Mouse (Mus musculus): Measurements from ENCODE around the gene Eps8l1. TPM values are rescaled to one million over a fixed set of nuclear protein-coding genes. Genes with fewer than 3 reads are reported as not detected.

The Eps8l1 gene
- polyA plus RNA-seq, 1 experiment: 16.5 TPM

DNA sequence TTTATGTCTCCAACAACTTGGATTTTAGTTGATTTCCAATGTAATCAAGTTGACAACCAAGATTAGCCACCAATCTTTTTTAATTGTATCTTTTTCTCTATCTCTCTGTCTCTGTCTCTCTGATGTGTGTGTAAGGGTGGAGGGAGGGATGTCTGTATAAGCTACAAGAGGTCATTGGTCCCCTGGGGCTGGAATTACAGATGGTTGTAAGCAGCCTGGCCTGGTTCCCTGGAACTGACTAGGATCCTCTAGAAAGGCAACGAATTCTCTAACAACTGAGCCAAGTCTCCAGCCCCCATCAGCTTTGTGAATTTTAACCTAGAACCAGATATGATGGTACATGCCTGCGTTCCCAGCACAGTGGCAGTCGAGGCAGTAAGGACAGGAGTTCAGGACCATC is 7.3 kb downstream of the Eps8l1 start:
- Histone ChIP-seq H3K4me3 (replicated peaks; ENCODE audit: control insufficient read depth, low read depth, low read length) (no peak overlapping the region), H3K27ac (ENCODE audit: control insufficient read depth, insufficient read depth, low read depth, low read length, poor library complexity) (no peak overlapping the region), H3K4me1 (ENCODE audit: control insufficient read depth, insufficient read depth, low read length) (no peaks in the 10 kb centered on the region)
- no peak for TF ChIP-seq POLR2A (IDR thresholded peaks at IDR 0.05; ENCODE audit: borderline replicate concordance, control insufficient read depth, low read depth, low read length)
- no peak for TF ChIP-seq CTCF (IDR thresholded peaks at IDR 0.05; ENCODE audit: control insufficient read depth, insufficient read depth, low read length)
- 77% methylated on average over 3 of the region's 3 CpGs for WGBS

DNA sequence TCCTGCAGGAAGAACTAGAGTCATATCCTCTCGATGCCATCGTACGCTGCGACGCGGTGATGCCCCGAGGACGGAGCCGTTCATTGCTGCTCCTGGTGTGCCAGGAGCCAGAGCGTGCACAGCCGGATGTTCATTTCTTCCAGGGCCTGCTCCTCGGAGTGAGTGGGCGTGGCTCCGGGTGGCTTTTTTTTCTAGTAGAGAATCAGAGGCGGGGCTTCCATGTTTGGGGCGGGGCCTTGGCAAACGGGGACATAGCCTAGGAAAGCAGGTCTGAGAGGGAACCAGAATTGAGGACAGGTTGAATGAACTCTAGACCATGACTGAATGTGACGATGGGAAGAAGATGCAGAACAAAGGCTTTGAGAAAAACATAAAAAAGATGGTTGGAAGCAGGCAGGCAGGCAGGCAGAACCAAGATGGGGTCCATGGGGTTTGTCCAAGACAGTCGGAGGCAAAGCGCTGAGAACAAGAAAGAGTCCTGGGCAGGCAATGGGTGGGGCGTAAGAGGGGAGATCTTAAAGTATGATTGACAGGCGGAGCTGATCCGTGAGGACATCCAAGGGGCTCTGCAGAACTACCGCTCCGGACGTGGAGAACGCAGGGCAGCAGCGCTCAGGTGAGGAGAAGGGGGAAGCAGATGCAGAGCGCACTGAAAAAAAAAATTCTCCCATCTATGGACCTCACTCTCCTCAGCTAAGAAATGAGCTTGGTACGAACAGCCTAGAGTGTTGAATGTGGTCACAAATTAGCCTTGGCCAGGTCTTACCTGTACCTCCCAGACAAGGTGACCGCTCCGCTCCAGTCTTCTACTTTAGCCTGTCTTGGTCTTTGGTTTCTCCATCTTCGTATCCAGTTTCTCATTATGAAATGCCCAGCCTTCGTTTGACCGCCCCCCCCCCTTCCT is 10.1 kb downstream of the Eps8l1 start:
- TF ChIP-seq POLR2A (IDR thresholded peaks at IDR 0.05; ENCODE audit: borderline replicate concordance, control insufficient read depth, low read depth, low read length) (no peak), CTCF (IDR thresholded peaks at IDR 0.05; ENCODE audit: control insufficient read depth, insufficient read depth, low read length) (no peak)
- WGBS: 33% methylated on average over 35 of the region's 35 CpGs
- no peak overlapping the region for H3K27ac ChIP-seq (ENCODE audit: control insufficient read depth, insufficient read depth, low read depth, low read length, poor library complexity)
- no peak overlapping the region for H3K4me3 ChIP-seq (replicated peaks; ENCODE audit: control insufficient read depth, low read depth, low read length)
- no peaks in the 10 kb centered on the region for H3K4me1 ChIP-seq (ENCODE audit: control insufficient read depth, insufficient read depth, low read length)

DNA sequence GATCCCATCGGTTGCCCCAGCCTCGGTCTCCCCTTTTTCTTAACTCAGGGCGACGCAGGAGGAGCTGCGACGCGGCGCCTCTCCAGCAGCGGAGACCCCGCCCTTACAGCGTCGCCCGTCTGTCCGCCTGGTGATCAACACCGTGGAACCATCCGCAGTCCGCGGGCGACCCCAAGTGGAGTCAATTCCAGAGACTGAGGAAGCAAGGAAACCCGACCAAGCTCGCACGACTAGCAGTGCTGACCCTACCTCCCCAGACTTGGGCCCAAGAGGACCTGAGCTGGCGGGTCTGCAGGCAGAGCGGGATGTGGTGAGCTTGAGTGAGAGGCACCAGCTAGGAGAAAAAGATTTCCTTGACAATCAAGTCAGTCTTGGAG is 10.7 kb downstream of the Eps8l1 start:
- Histone ChIP-seq H3K27ac (ENCODE audit: control insufficient read depth, insufficient read depth, low read depth, low read length, poor library complexity) (no peak overlapping the region), H3K4me1 (ENCODE audit: control insufficient read depth, insufficient read depth, low read length) (no peaks in the 10 kb centered on the region), H3K4me3 (replicated peaks; ENCODE audit: control insufficient read depth, low read depth, low read length) (no peak overlapping the region)
- TF ChIP-seq CTCF (IDR thresholded peaks at IDR 0.05; ENCODE audit: control insufficient read depth, insufficient read depth, low read length): 0 out of 2 replicates have a peak, but pooled peaks have one; percentile 12
- TF ChIP-seq POLR2A (IDR thresholded peaks at IDR 0.05; ENCODE audit: borderline replicate concordance, control insufficient read depth, low read depth, low read length): no peak
- 39% methylated on average over 24 of the region's 24 CpGs for WGBS

DNA sequence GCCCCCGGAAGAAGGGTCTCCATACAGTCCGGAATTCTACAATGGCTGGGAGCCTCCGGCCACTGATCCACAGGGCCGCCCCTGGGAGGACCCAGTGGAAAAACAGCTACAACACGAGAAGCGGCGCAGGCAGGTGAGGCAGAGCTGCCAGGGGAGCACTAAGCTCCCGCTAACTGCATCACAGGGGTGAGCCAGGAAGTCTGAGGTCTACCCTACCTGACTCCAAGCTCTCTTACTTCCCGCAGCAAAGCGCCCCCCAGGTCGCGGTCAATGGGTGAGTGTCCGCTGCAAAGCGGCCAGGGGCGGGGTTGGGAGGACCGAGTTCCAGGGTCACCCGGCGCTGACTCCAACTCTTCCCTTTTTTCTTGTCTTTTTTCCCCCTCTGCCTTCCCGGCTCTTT is 13.5 kb downstream of the Eps8l1 start:
- WGBS: 40% methylated on average over 19 of the region's 19 CpGs
- Histone ChIP-seq H3K4me1 (ENCODE audit: control insufficient read depth, insufficient read depth, low read length) (no peaks in the 10 kb centered on the region), H3K27ac (ENCODE audit: control insufficient read depth, insufficient read depth, low read depth, low read length, poor library complexity) (no peak overlapping the region), H3K4me3 (replicated peaks; ENCODE audit: control insufficient read depth, low read depth, low read length) (no peak overlapping the region)
- no peak for TF ChIP-seq POLR2A (IDR thresholded peaks at IDR 0.05; ENCODE audit: borderline replicate concordance, control insufficient read depth, low read depth, low read length)
- no peak for TF ChIP-seq CTCF (IDR thresholded peaks at IDR 0.05; ENCODE audit: control insufficient read depth, insufficient read depth, low read length)

DNA sequence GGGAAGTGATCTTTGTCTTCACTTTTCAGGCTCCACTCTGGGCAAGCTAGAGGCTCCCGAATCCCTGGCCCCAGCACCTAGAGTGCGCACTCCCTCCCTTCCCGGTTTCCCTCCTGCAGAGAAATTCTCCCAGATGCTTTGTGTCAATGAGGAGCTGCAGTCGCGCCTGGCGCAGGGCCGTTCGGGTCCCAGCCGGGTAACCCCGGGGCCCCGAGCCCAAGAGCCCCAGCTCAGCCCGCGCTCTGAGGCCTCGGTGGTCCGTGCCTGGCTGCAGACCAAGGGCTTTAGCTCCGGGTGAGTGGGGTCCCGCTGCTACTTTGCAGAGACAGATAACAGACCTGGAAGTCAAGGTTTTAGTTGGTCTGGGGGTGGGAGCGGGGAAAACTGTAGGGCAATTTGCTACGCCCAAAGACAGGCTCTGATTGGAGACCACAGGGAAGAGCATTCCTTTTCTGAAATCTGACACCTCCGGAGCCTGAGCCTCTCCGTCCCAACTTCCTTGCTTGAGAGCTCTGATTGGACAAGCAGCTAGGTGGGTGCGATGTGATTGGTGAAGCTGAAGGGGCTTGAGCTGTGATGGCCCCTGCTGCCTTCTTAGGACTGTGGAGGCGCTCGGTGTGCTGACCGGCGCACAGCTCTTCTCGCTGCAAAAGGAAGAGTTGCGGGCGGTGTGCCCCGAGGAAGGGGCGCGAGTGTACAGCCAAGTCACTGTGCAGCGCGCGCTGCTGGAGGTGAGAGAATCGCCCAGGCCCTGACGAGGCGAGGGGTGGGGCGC is 17.7 kb downstream of the Eps8l1 start:
- TF ChIP-seq POLR2A (IDR thresholded peaks at IDR 0.05; ENCODE audit: borderline replicate concordance, control insufficient read depth, low read depth, low read length) (no peak), CTCF (IDR thresholded peaks at IDR 0.05; ENCODE audit: control insufficient read depth, insufficient read depth, low read length) (no peak)
- 31% methylated on average over 39 of the region's 39 CpGs for WGBS
- no peak overlapping the region for H3K4me3 ChIP-seq (replicated peaks; ENCODE audit: control insufficient read depth, low read depth, low read length)
- no peak overlapping the region for H3K27ac ChIP-seq (ENCODE audit: control insufficient read depth, insufficient read depth, low read depth, low read length, poor library complexity)
- H3K4me1 ChIP-seq (ENCODE audit: control insufficient read depth, insufficient read depth, low read length): no peaks in the 10 kb centered on the region

DNA sequence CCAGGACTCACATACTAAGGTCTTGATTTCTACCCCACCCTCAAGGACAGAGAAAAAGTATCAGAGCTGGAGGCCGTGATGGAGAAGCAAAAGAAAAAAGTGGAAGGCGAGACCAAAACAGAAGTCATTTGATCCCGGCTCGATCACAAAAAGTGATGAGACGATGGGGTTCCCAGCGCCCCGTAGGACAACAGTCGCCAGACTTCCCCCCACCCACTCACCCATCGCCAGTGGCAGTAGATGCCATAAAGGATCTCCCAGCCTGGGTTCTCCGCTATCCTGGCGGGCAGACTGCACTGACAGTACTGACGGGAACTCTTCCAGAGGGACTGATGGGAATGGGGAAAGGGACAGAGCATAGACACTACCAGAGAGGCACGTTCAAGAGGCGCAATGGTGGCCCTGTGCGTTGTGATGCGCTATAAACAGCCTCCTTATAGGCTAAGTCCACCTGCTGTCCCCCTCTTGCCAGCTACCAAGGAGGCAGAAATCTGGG is 18.4 kb downstream of the Eps8l1 start:
- Histone ChIP-seq H3K4me1 (ENCODE audit: control insufficient read depth, insufficient read depth, low read length) (no peaks in the 10 kb centered on the region), H3K27ac (ENCODE audit: control insufficient read depth, insufficient read depth, low read depth, low read length, poor library complexity) (no peak overlapping the region), H3K4me3 (replicated peaks; ENCODE audit: control insufficient read depth, low read depth, low read length) (no peak overlapping the region)
- 32% methylated on average over 16 of the region's 16 CpGs for WGBS
- TF ChIP-seq CTCF (IDR thresholded peaks at IDR 0.05; ENCODE audit: control insufficient read depth, insufficient read depth, low read length): no peak
- TF ChIP-seq POLR2A (IDR thresholded peaks at IDR 0.05; ENCODE audit: borderline replicate concordance, control insufficient read depth, low read depth, low read length): no peak

DNA sequence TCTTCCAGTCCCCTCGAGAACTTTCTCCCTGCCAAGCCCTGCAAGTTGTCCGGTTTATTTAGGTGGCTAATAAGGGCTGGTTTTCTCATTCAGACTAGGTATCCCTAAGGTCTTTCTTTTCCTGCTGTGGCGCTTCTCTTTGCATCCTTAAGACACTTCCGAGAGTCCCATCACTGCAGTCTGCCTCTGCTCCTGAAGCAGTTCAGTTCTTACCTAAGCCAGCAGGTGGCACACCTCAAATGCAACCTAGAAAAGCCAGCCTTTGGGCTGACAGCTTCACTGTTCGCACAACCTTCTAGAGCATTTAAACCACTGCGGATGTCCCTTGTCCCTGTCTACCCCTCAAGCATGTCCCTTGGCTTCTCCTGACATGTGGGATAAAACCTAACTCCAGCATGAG is 19.2 kb downstream of the Eps8l1 start:
- H3K4me1 ChIP-seq (ENCODE audit: control insufficient read depth, insufficient read depth, low read length): no peaks in the 10 kb centered on the region
- H3K4me3 ChIP-seq (replicated peaks; ENCODE audit: control insufficient read depth, low read depth, low read length): no peak overlapping the region
- no peak for TF ChIP-seq POLR2A (IDR thresholded peaks at IDR 0.05; ENCODE audit: borderline replicate concordance, control insufficient read depth, low read depth, low read length)
- TF ChIP-seq CTCF (IDR thresholded peaks at IDR 0.05; ENCODE audit: control insufficient read depth, insufficient read depth, low read length): peak; percentile 65
- WGBS: 43% methylated on average over 6 of the region's 6 CpGs
- no peak overlapping the region for H3K27ac ChIP-seq (ENCODE audit: control insufficient read depth, insufficient read depth, low read depth, low read length, poor library complexity)

DNA sequence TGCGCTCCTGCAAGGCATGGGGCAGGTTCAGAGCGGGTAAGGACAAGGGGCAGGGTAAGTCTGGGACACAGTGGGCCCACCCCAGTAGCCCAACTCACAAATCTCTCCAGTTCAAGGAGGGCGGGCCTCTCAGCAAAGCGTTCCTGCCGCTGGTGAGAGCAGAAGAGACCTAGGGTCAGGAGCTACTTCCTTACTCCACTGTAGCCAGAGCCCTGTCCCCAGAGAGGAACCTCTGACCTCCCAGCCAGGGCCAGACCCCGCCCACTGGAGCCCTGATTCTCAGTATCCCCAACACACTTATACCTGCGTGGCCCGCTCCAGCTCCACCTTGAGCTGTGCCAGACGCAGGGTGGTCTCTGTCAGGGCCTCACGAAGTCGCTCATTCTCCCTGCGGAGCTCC is 21.8 kb downstream of the Eps8l1 start:
- Histone ChIP-seq H3K4me1 (ENCODE audit: control insufficient read depth, insufficient read depth, low read length) (no peaks in the 10 kb centered on the region), H3K4me3 (replicated peaks; ENCODE audit: control insufficient read depth, low read depth, low read length) (no peak overlapping the region), H3K27ac (ENCODE audit: control insufficient read depth, insufficient read depth, low read depth, low read length, poor library complexity) (no peak overlapping the region)
- TF ChIP-seq CTCF (IDR thresholded peaks at IDR 0.05; ENCODE audit: control insufficient read depth, insufficient read depth, low read length) (no peak), POLR2A (IDR thresholded peaks at IDR 0.05; ENCODE audit: borderline replicate concordance, control insufficient read depth, low read depth, low read length) (no peak)
- 86% methylated on average over 12 of the region's 12 CpGs for WGBS

Measured in bone marrow, adult 2 months (tissue).